Mouse (Mus musculus) frontal cortex, postnatal 14 days (tissue): Measurements from ENCODE around the gene Kif21a.

ENCODE experiments used
- DNase-seq, 2 experiments: peaks; one replicate each; pipeline ENCODE4 v3.0.0; 2022; ENCODE audit warnings: low spot score in 2 of 2

Gene Kif21a

DNA sequence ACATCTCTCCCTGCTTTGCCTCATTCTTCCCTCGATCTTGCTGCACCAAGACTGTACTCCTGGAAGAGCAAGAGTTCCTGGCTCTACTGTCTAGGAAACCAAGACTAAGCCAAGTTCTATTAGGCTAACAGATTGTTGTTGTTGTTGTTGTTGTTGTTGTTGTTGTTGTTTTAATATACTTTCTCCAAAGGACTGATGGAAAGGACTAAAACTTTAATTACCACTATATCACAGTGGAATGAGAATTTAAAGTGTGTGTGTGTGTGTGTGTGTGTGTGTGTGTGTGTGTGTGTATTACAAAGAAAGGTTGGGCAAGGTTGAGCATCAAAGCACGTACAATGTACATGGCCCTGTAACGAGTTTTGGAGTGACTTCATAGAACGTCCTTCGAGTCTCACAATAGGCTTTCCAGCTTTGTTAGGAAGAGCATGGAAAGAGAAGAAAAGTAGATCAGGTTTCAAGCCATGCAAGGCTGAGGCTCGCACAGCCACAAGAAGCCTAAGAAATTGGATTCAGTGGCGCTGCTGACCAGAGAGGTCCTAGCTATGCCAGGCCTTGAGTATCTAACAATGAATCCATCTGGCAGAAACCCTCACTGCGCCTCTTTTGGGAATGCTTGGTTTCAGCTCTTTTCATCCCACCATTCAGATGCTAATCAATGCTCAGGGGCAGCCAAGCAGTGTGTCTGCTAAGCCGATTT lies 31.4 kb downstream of the Kif21a start:
- peak in 1 of 2 experiments; percentile 28 for DNase-seq

DNA sequence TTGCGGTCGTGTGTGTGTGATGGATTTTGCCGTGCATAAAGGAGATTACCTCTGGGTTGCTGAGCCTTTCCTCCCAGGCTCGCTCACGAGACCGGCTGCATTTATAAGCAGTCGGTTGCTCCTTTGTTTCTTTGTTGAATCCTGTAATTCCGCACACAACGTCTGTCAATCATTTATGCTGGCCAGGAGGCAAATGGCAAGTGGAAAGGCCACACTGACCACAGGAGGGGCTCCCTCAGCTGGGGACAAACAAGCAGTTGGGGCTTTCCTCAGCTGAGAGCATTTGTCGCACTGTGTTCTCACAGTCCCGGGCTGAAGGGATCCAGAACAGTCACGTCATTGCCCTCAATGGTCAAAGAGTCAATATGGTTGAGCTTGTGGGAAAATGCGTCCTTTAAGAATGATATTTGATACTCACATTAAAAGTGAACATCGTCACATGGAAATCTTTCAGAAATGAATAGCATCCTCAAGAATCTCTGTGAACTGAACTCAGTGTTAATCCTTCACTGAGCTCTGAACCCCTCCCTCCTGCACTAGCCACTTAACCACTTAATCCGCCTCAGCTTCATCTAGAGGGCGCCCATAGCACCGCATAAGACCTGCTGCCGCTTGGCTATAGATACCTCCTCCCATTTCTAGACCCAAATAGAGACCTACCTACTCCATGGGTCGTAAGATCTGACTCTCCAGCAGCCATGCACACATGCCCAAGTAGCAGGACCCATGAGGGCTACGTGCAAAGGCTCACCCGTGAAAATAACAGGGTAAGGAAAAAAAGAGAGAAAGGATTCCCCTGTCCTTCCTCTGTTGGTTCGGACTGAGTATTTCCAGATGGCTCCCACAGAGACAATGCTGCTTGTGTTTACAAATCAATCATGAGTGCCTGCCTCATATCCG lies 32.2 kb downstream of the Kif21a start:
- no peak for DNase-seq

DNA sequence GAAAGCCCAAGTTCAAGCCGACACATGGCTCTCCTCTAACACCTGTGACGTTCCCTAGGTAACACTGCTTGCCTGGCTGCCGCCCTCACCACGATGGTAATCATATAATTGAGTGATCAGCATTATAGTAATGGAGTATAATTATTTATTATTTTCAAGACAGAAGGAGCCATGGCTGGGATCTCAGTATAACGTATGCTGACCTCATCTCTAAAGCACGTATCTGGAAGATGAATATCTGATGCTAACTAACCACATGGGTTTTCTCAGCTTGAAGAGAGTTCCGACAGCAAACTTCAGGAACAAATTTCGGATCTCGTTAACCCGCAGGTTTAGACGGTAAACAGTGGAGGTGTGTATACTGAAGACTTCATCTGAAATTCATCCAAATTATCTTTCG lies 33.4 kb downstream of the Kif21a start:
- no peak for DNase-seq

DNA sequence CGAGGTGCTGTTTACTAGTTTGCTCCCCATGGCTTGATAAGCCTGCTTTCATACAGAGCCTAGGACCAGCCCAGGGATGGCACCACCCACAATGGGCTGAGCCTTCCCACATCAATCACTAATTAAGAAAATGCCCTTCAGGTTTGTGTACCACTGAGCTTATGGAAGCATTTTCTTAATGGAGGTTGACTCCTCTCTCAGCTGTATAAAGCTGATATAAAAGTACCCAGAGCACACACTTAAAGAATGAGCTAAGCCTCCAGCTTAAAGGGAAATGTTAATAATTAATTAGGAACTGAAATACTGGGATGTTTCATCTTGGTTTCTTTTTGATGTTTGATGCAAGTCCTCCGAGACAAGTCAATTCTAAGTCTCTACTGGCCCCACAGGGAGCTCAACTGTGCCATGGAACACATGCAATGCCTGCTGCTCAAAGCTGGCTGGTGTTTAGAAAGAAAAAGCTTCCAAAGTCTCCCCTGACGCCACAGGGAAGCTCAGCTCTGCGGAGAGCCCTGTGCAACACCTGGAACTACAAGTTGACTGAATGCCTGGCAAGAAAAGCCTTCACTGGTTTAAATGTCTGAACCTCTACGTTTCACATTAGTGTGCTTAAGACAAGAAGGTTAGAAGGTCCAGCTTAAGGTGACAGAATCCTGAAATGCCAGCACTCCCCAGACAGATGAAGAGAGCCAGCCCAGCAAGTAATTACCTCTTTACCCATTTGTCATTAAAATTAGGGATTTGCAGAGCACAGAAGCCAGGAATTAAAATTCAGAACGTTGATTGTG lies 36.8 kb downstream of the Kif21a start:
- no peak for DNase-seq

DNA sequence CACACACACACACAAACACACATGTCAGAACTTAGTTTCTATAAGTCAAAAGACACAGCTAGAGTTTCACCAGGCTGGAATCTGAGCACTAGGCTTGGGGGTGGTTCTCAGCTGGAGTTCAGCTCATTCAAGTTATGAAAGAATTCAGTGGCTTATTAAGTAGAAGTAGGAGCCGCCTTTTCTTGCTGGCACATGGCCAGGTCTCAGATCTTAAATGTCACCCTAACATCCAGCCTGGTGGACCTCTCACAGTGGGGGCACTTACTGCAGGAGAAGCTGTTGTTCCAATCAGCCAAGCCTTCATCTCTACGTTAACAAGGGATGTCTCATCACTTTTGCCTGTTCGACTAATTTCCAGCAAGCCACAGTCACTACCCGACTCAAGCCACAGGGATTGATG lies 39.5 kb downstream of the Kif21a start:
- DNase-seq, result no peak

DNA sequence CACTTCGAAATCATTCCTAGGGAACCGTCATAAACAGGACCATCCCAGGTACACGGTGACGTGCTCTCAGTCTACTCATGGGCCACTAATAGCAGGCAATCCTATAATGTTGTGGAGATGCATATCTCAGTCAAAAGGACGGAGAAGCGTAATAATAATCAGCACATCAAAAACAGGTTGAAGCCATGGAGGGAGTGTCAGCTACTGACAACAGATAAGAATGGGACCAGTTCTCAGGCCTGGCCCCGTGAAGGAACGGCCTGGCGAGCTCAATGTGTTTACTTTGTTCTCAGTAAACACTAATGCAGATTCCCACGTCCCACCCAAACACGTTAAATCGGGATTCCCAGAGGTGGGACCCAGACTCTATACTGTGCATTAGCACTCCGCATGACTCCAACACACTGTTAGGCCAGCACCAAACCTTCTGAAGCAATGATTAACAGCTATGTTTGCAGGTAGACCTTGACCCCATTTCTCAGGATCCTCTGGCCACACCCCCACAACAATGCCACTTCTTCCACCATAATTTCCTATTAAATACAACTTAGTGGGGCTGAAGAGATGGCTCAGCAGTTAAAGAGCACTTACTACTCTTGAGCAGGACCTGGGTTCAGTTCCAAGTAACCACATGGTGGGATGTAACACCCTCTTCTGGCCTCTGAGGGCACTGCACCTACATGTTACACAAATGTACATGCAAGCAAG lies 42.5 kb downstream of the Kif21a start:
- no peak for DNase-seq

DNA sequence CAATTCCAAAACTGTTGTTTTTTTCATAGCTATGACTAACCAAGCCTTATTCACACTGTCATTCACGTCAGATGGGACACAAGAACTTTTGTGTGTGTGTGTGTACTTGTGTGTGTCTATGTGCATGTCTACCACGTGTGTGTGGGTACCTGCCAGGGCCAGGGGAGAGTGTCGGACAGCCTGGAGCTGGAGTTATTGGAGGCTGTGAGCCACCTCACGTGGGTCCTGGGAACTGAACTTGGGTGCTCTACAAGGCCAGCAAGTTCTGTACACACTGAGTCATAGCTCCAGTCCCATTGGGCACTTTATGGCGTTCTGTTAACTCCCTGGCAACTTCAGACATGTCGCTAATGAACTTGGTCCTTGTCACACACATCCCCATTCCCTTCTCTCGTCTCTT lies 45.0 kb downstream of the Kif21a start:
- no peak for DNase-seq

DNA sequence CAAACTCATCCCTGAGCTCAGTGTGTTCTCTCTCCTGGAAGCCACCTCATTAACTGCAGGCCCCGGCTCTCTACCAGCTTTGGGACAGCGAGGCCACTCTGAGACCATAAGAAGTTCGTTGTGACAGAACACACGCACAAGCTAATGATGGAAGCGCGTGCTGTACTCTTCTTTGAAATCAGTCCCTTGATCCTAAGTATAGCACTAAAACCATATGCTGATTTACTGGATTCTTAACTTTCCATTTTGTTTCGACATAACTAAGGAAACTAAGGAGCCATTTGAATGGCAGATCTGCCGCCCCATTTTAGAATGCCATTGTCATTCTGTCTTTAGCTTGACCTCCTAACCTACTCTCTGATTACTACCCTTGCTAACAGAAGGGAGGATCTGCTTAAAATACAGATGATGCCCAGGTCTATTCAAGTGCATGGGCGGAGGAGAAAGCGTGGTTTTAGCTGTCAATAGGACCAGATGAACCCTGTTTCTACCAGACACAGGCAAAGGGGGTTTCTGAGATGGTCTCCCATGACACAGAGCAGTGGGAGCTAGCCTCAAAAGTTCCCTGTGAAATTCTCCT lies 48.6 kb downstream of the Kif21a start:
- no peak for DNase-seq

DNA sequence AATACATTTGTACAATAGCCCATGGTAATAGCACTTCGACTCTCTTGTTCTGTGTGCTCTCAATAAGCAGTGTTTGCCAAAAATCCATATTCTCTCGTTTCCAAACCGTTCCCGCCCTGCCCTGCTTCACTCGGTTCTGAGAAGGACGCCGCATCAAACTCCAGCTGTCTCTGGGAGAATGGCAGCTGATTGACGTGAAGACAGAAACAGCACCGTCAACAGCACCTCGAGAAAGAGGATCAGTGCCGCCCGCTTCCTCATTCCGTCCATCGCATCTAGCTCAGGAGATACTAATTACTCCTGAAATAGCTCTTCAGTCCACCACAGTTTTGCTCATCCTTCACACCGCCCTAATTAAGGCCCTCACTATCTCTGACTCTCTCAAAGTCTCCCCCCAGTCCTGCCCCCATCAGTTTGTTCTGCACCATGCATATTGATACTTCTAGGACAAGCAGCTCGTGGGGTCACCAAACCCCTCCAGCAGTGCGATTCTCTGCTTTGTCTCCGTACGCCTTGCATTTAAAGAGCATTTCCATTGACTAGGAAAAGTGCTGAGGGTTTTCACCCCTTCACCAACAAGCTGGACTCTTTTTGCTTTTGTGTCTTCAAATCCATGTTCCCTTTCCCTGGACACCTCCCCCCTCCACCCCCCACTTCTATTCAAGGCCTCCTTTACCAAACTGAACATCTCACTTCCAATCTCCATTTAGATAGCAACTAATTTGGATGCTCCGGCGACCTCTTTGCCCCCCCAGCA lies 49.3 kb downstream of the Kif21a start:
- DNase-seq, result no peak

DNA sequence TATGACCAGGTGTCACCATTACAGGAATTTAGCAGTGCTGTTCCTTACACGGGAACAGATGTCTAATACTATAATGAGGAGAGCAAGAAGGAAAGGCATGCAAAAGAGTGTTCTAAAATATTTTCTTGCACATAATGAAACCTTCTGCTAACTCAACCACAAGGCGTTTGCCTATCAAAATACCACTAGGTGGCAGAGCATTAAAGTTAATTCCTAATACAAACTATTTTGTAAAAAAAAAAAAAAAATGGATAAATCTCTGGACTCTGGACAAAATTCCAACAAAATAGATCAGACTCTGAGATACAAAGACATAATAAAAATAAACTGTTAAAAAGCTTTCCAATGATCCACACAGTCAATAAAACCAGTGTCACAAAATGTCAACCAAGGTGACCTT lies 56.9 kb downstream of the Kif21a start:
- DNase-seq, result no peak

DNA sequence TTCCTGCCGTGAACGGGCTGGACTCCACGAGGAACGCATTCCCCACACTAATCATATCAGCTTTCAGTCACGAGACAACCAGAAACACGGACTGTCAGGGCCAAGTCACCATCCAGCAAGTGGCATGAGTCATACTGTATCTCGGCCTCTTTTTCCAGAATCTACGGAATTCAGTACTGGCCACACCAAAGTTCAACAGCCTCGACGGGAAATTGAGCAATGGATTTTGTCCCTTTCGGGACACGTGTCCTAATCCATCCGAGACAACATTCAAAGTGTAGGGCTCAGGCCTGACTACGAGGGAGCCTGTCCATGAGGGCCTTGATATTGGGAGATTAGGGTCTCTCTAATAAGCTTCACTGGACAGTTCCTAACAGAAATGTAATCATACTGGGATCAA lies 57.4 kb downstream of the Kif21a start:
- no peak for DNase-seq

DNA sequence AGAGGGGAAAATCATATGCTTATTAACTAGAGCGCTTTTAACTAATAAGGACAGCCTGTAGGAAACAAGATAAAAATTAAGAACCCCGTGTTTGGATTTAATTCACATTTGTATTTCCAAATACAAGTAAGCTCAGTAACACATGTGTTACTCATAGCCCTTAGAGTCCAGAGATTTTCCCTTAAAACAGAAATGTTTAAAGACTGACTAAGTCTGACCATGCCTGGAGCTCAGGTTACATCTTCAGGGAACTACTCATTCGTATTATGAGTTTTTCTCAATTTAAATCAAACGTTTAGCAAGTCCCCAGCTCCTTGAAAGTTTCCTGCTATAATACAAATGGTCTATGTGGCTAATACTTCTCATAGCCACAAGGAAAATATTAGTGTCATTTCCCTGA lies 57.9 kb downstream of the Kif21a start:
- no peak for DNase-seq

DNA sequence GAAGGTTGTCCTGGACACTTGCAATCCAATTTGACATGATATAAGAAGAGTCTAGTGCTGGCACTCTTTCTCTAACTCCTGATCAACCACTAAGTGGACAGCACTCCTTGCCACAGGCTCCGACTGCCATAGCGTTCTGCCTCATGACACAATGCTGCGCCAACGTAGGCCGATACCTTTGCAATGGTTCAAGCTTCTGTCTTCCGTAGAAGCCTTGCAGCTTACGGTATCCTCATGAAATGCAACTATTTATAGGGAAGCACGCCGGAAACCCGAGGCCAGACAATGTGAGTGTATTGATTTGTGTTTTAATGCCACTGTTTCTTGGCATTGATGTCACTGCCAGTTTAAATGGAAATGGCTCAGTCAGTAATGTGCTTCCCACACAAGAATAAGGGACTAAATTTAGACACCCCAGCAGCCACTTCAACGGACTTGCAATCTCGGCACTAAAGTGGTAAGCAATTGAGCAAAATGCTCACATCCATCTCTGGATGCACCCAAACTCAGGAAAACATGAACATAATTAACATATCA lies 62.0 kb downstream of the Kif21a start:
- no peak for DNase-seq

DNA sequence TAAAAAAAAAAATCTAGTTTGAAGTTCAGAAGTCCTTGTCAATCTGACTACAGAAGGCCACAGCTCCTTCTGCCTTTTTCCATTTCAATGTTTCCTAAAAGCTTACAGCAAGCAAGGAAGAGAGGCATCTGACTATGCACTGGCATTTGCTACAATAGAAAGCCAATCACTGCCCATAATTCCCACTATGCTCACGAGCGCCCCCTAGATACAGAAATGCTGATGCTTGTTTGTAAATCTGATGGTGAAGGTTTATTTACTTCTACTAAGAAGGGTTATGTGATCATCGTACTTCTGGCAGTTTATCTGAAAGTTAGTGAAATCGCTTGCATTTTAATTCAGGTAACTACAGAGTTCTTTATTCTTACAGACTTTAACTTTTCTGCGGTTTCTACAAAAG lies 73.8 kb downstream of the Kif21a start:
- DNase-seq, result no peak

DNA sequence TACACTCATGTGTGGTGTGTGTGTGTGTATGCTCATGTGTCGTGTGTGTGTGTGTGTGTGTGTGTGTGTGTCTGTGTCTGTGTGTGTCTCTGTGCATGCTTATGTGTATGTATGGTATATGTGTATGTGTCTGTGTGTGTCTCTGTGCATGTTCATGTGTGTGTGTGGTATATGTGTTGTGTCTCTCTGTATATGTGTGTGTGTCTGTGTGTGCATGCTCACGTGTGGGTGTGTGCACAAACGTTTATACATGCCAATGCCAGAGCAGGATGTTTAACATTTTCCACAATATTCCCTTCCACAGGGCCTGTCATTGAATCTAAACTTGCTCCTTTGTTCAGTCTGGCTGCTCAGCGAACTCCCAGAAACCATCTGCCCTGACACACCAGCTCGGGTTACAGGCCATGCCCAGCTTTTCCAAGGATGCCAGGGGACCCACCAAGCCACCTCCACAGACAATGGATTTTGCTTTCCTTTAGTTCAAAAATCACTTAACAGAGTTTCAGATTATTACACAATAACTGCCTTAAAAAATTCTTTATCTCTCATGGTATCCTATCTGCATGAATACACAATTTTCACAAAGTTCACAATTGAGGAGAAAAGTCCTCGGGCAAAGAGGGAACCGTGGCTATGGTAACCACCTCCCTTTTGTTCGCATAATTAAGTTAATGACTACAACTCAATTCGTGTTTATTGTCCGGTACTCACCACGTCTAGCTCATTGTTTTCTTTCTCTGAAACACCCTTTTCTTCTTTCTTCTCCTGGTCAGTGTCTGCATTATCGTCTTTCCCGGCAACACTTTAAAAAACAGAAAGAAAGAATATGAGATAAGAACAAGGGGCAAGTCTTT lies 77.6 kb downstream of the Kif21a start:
- no peak for DNase-seq

DNA sequence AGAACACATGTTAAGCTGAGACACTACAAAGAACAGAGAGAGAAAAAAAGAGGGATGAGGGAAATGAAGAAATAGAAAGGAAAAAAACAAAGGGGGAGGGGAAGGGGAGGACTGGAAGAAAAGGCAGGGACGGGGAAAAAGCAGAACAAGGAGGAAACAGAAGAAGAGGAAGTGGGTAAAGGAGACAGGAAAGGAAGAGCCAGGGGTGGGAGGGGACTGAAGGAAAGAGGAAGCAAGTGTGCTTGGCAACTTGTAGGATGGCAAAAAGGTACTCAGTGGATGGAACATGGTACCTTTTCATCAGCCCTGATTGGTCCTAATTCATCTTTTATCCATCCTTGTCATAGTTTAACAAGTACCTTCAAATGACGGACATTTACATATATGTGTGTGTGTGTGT lies 86.4 kb downstream of the Kif21a start:
- no peak for DNase-seq

DNA sequence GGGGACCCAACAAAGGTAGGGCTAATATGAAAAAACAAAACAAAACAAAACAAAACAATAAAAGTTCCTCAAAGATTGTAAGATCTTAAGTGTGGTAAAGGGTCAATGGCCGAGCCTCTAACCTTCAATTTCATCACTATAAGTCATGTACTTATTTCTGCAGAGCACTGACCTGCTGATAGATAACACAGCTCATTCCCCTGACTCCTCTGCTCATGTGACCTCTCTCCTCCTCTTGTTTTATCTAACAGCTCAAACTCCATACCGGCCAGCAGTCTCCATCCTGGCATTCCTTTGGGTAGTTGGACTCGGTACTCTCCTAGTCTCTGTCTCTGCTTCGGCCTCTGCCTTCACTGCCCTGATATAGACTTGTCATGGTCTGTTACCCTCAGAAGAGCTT lies 87.2 kb downstream of the Kif21a start:
- no peak for DNase-seq

DNA sequence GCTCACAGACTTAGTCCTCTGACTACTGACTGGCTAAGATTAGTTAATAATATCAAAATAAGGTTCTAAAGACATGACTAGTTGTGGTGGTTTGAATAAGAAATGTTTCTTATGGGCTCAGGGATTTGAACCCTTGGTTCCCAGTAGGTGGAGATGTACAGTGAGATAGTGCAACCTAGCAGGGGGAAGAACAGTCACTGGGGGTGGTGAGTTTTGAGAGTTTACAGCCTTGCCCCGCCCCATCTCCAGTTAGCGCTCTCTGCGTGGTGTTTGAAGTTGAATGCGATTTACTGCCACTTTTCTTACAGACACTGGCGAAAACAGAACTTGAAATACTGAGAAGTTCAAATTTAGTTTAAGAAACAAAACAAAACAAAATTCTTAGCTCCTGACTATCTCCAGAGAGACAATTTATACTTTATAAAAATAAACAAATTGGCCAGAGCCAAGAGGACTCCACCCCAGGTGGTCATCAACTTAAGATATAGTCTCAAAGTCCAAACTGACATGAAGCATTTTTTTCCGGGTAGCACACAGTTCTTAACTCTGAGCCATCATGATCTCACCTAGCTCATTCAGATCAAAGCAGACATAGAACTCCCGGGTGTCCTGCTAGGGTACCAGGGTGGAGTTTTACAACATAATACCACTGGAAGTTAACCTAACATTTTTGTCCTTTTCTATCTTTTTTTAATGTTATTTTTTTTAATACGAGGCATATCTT lies 88.8 kb downstream of the Kif21a start:
- DNase-seq, result no peak

DNA sequence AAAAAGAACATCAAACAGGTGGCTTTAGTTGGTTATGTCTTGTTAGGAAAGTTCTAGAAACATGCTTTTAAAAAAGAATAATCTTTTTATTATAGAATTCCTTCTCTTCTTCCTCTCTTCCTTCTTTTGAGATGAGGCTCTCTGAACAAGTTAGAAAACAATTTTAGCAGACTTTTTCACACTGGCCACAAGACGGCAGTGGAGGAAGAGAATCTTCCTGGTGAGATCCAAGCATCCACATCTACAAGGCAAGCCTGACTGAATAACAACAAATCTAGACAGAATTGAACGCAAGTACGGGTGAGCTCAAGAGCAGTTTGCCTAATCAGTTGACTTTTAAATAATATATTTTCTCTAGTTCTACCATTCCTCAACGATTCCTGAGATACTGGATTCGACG lies 98.4 kb downstream of the Kif21a start:
- no peak for DNase-seq
